Mouse (Mus musculus) heart, adult 2 months (tissue): ENCODE data around the gene Tbc1d5.

Experiments used
- CTCF ChIP-seq: fragments of 200-600 bp; IDR thresholded peaks from 2 replicates; pipeline ENCODE4 v1.8.1; 2022; ENCODE audit warnings: antibody characterized with exemption, mild to moderate bottlenecking, moderate library complexity
- EP300 ChIP-seq: fragments of 200-500 bp; IDR thresholded peaks from 2 replicates; pipeline ENCODE4 v1.6.1; 2011; ENCODE audit warnings: low read depth, low read length, control low read depth; ENCODE audit not compliant: insufficient read depth
- POLR2A ChIP-seq: fragments of 200-500 bp; IDR thresholded peaks from 2 replicates; pipeline ENCODE4 v1.6.1; 2011; ENCODE audit warnings: mild to moderate bottlenecking, low read depth, low read length, control low read depth; ENCODE audit not compliant: insufficient read depth

- TF ChIP-seq POLR2A (no peak), CTCF (no peak), EP300 (peak; percentile 32; the same call in 1 of the 2 replicates)
These were observed 427.2 kb downstream of the Tbc1d5 start for GRCm38 (mm10) chr17:50751911-50752310.
